ENCODE assay signal across 22 mouse cellular contexts in genomic region chr4:114453101-114453500, GRCm38 (mm10).
"Had no signal": no experiment of that assay in that cellular context is flagged by ENCODE, and none has a peak within 500 bp of the region (broad histone marks: within the 10 kb centered on the region; RNA-seq: fewer than 3 reads in every experiment).

No protein-coding gene starts in this region.

- H3K27me3 ChIP-seq: intestine, embryonic 15.5 days; limb, embryonic 13.5 days; liver, embryonic 12.5 days; liver, embryonic 15.5 days; lung, embryonic 15.5 days; megakaryocyte, embryonic 14.5 days; neural tube, embryonic 12.5 days; neural tube, embryonic 15.5 days; stomach, embryonic 15.5 days had no signal

- H3K4me1 ChIP-seq: intestine, embryonic 15.5 days; limb, embryonic 10.5 days; liver, embryonic 12.5 days; liver, embryonic 15.5 days; megakaryocyte, embryonic 14.5 days; neural tube, embryonic 12.5 days; neural tube, embryonic 15.5 days; stomach, embryonic 15.5 days had no signal

- DNase-seq: layer of hippocampus, adult 9-11 months; liver; lung, adult 18-20 months; lung, postnatal 10 days; lung, postnatal 36 days; midbrain, embryonic 14.5 days; right cerebral cortex, postnatal 25 days; spleen, adult 18-20 months; thymus, postnatal 25 days had no signal

- H3K9me3 ChIP-seq: intestine, embryonic 15.5 days; limb, embryonic 10.5 days; limb, embryonic 13.5 days; liver, embryonic 12.5 days; liver, embryonic 15.5 days; lung, embryonic 15.5 days; megakaryocyte, embryonic 14.5 days; midbrain, embryonic 10.5 days; neural tube, embryonic 12.5 days; neural tube, embryonic 15.5 days; stomach, embryonic 15.5 days had no signal

- H3K4me3 ChIP-seq: intestine, embryonic 15.5 days; layer of hippocampus, adult 2 months; limb, embryonic 10.5 days; limb, embryonic 13.5 days; liver, embryonic 12.5 days; liver, embryonic 15.5 days; lung, embryonic 15.5 days; megakaryocyte, embryonic 14.5 days; midbrain, embryonic 10.5 days; neural tube, embryonic 12.5 days; neural tube, embryonic 15.5 days; stomach, embryonic 15.5 days had no signal

- H3K9ac ChIP-seq: intestine, embryonic 15.5 days; limb, embryonic 13.5 days; liver, embryonic 12.5 days; liver, embryonic 15.5 days; lung, embryonic 15.5 days; neural tube, embryonic 12.5 days; neural tube, embryonic 15.5 days; stomach, embryonic 15.5 days had no signal

- H3K4me2 ChIP-seq: intestine, embryonic 15.5 days; limb, embryonic 13.5 days; liver, embryonic 12.5 days; liver, embryonic 15.5 days; lung, embryonic 15.5 days; neural tube, embryonic 12.5 days; neural tube, embryonic 15.5 days; stomach, embryonic 15.5 days had no signal

- H3K36me3 ChIP-seq: intestine, embryonic 15.5 days; limb, embryonic 10.5 days; limb, embryonic 13.5 days; liver, embryonic 12.5 days; liver, embryonic 15.5 days; lung, embryonic 15.5 days; midbrain, embryonic 10.5 days; neural tube, embryonic 12.5 days; neural tube, embryonic 15.5 days; stomach, embryonic 15.5 days had no signal

- H3K27ac ChIP-seq: intestine, embryonic 15.5 days; layer of hippocampus, adult 2 months; limb, embryonic 10.5 days; limb, embryonic 13.5 days; liver, embryonic 12.5 days; liver, embryonic 15.5 days; lung, embryonic 15.5 days; midbrain, embryonic 10.5 days; neural tube, embryonic 12.5 days; neural tube, embryonic 15.5 days; stomach, embryonic 15.5 days had no signal

- ATAC-seq: hindbrain, embryonic 16.5 days; intestine, embryonic 15.5 days; liver, embryonic 12.5 days had no signal
